Mouse (Mus musculus) limb, embryonic 15.5 days (tissue): ENCODE results near the gene Akna. TPM values are rescaled to one million over a fixed set of nuclear protein-coding genes. Genes with fewer than 3 reads are reported as not detected.
A peak's percentile ranks its signal among the peaks of the same experiment; 100 is the strongest.

ENCODE experiments used
- ATAC-seq: fragments of 200-750 bp; cut with Nextera tagmentation; 2 replicates; pipeline ENCODE4 v1.8.0; 2017; ENCODE audit warnings: low read depth, moderate TSS enrichment; ENCODE audit not compliant: insufficient number of reproducible peaks, low FRiP score, low TSS enrichment
- H3K27ac ChIP-seq: fragments of 300-500 bp; sonication (generic); 2 replicates; pipeline ENCODE4 v1.5.1; 2015; ENCODE audit warnings: moderate library complexity, mild to moderate bottlenecking, inconsistent platforms
- H3K27me3 ChIP-seq: fragments of 300-500 bp; sonication (generic); 2 replicates; pipeline ENCODE4 v1.6.1; 2015; ENCODE audit warnings: inconsistent platforms
- H3K36me3 ChIP-seq: fragments of 300-500 bp; sonication (generic); 2 replicates; pipeline ENCODE4 v1.6.1; 2015; ENCODE audit warnings: inconsistent platforms
- H3K4me1 ChIP-seq: fragments of 300-500 bp; sonication (generic); 2 replicates; pipeline ENCODE4 v1.6.1; 2015; ENCODE audit warnings: inconsistent platforms
- H3K4me2 ChIP-seq: fragments of 300-500 bp; sonication (generic); 2 replicates; pipeline ENCODE4 v1.6.1; 2015; ENCODE audit warnings: mild to moderate bottlenecking, inconsistent platforms
- H3K4me3 ChIP-seq: fragments of 300-500 bp; sonication (generic); 2 replicates; pipeline ENCODE4 v1.5.1; 2015; ENCODE audit warnings: mild to moderate bottlenecking, inconsistent platforms
- H3K9ac ChIP-seq: fragments of 300-500 bp; sonication (generic); 2 replicates; pipeline ENCODE4 v1.6.1; 2015; ENCODE audit warnings: inconsistent platforms
- H3K9me3 ChIP-seq: fragments of 300-500 bp; sonication (generic); 2 replicates; pipeline ENCODE4 v1.6.1; 2016; ENCODE audit warnings: inconsistent platforms
- whole genome bisulfite sequencing: fragments of 180-500 bp; shearing (Covaris S2); methylation state at CpG from one replicate; pipeline ENCODE4 v1.1.7; 2015; 5-methylcytosine and 5-hydroxymethylcytosine counted together
- polyA plus RNA-seq: library from polyadenylated mRNA; unstranded; fragments of >200 nt; fragmentation: Nextera tagmentation; extraction: Ambion mirVana; gene quantifications from 2 replicates; pipeline ENCODE4 v1.2.1, GENCODE M21; 2015

The Akna gene
- polyA plus RNA-seq, 1 experiment from 2014 or later, result 5.6 TPM

DNA sequence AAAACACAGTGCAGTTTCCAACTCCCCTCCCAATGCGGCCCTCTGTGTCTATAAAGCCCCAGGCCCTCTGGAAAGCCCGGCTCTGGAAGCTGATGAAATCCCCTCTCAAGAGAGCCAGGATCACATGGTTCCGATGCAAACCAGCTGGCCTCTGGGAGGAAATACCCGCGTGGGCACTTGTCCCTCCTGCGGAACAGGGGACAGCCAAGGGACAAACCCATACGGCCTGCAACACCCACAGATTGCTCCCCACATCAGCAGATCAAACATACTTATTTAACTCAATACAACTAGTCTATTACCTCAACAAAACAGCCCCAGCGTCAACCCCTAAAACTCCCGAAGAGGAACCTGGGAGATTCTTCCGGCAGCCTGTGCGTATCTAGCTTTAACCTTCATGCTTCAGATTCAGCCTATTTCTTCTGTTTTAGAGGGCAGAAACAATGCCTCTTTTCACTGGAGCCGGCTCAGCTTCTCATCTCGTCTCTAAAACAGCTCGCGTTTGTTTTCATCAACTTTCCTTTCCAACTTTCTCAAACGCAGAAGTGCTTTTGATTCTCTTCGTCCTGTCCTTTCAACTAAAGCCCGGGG is 6.3 kb upstream of the Akna start:
- Histone ChIP-seq H3K36me3 (no peaks in the 10 kb centered on the region), H3K27me3 (no peaks in the 10 kb centered on the region), H3K4me1 (peaks cover 44% of the 10 kb centered on the region), H3K4me2 (peak overlapping the region; percentile 99), H3K9me3 (no peaks in the 10 kb centered on the region), H3K9ac (peak overlapping the region; percentile 4; the same call in 1 of the 2 replicates), H3K27ac (no peak overlapping the region), H3K4me3 (peak overlapping the region; percentile 49)
- WGBS, result 1% methylated on average over 18 of the region's 18 CpGs
- ATAC-seq, result no peak

DNA sequence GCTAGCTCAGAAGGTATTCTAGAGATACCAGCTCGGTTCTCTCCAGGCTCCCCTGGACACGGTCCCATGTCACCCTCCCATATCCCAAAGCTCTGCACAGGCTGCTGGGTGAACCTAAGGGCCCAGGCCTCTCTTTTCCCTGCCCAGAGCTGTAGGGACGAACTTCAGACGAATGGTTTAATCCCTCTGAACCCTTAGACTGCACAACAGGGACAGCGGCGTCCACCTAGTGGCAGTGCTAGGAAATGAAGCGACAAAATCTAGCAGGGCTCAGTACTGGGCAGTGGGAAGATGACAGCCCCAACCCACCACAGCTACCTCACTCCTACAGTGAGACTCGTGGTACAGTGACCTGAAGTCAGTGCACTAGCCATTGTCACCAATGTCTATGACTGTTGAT is 5.5 kb upstream of the Akna start:
- Histone ChIP-seq H3K4me2 (peak overlapping the region; percentile 99), H3K36me3 (no peaks in the 10 kb centered on the region), H3K27ac (peak overlapping the region; percentile 23; the same call in 1 of the 2 replicates), H3K9me3 (no peaks in the 10 kb centered on the region), H3K4me1 (peaks cover 51% of the 10 kb centered on the region), H3K9ac (no peak overlapping the region), H3K4me3 (peak overlapping the region; percentile 49; the same call in 1 of the 2 replicates), H3K27me3 (no peaks in the 10 kb centered on the region)
- 0 out of 2 replicates have a peak, but pooled peaks have one; percentile 36 for ATAC-seq
- 10% methylated on average over 8 of the region's 8 CpGs for WGBS

DNA sequence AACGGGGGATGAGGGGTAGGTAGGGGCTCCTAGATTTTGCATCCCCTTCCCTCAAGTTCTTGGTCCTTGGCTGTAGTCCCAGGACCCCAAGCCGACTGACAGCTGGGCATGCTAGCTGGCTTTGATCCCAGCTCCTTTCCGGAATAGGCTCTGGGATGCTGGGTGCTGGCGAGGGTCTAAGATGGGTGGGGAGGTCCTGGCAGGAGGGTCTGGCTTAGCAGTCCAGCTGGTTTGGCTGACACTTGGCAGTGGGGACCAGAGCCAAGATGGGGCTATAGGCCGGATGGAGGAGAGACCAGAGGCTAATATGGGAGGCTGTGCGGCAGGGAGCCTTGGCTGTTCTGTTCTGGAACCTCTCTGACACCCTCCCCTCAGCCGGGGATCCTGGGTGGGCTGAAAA is 5.1 kb upstream of the Akna start:
- ATAC-seq, result no peak
- peaks cover 55% of the 10 kb centered on the region for H3K4me1 ChIP-seq
- H3K9me3 ChIP-seq, result no peaks in the 10 kb centered on the region
- H3K9ac ChIP-seq, result no peak overlapping the region
- H3K27me3 ChIP-seq, result no peaks in the 10 kb centered on the region
- 40% methylated on average over 7 of the region's 7 CpGs for WGBS
- H3K27ac ChIP-seq, result peak overlapping the region; percentile 23; the same call in 1 of the 2 replicates
- H3K36me3 ChIP-seq, result no peaks in the 10 kb centered on the region
- H3K4me3 ChIP-seq, result no peak overlapping the region
- peak overlapping the region; percentile 99 for H3K4me2 ChIP-seq

- no peak for ATAC-seq
- Histone ChIP-seq H3K27me3 (no peaks in the 10 kb centered on the region), H3K4me3 (no peak overlapping the region), H3K36me3 (no peaks in the 10 kb centered on the region), H3K4me1 (peaks cover 77% of the 10 kb centered on the region), H3K4me2 (no peak overlapping the region), H3K9me3 (no peaks in the 10 kb centered on the region), H3K9ac (0 out of 2 replicates have a peak overlapping the region, but pooled peaks have one; percentile 1), H3K27ac (no peak overlapping the region)
- WGBS, result 53% methylated on average over 4 of the region's 4 CpGs
Observed at GRCm38 (mm10) chr4:63405683-63406082, 2.5 kb upstream of the Akna start.

DNA sequence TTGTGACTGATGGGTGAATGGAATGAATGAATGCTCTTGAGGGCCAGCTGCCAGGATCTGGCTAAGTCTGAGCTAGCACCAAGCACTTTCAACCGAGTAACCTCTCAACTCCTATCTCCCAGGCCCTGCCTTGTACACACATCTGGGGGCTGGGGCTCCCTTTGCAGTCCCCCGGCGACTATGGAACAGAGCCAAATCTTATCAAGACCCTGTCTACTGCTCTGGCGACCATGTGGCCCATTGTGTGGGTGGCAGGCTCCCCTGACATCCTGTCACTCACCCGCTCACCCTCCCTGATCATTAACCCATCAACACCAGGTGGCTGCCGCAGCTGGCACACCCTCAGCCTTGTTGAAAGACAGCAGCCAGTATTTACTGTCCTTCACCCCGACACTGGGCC is 1.9 kb upstream of the Akna start:
- no peaks in the 10 kb centered on the region for H3K27me3 ChIP-seq
- H3K36me3 ChIP-seq, result no peaks in the 10 kb centered on the region
- no peak overlapping the region for H3K4me3 ChIP-seq
- H3K27ac ChIP-seq, result 0 out of 2 replicates have a peak overlapping the region, but pooled peaks have one; percentile 88
- no peak for ATAC-seq
- no peak overlapping the region for H3K4me2 ChIP-seq
- 23% methylated on average over 7 of the region's 7 CpGs for WGBS
- H3K9ac ChIP-seq, result no peak overlapping the region
- peaks cover 76% of the 10 kb centered on the region for H3K4me1 ChIP-seq
- no peaks in the 10 kb centered on the region for H3K9me3 ChIP-seq

- Histone ChIP-seq H3K9ac (no peak overlapping the region), H3K27me3 (no peaks in the 10 kb centered on the region), H3K4me2 (no peak overlapping the region), H3K4me1 (peaks cover 77% of the 10 kb centered on the region), H3K9me3 (no peaks in the 10 kb centered on the region), H3K4me3 (no peak overlapping the region), H3K27ac (peak overlapping the region; percentile 88), H3K36me3 (no peaks in the 10 kb centered on the region)
- WGBS, result 63% methylated on average over 7 of the region's 7 CpGs
- no peak for ATAC-seq
Observed at GRCm38 (mm10) chr4:63404205-63404604, 1.1 kb upstream of the Akna start.

DNA sequence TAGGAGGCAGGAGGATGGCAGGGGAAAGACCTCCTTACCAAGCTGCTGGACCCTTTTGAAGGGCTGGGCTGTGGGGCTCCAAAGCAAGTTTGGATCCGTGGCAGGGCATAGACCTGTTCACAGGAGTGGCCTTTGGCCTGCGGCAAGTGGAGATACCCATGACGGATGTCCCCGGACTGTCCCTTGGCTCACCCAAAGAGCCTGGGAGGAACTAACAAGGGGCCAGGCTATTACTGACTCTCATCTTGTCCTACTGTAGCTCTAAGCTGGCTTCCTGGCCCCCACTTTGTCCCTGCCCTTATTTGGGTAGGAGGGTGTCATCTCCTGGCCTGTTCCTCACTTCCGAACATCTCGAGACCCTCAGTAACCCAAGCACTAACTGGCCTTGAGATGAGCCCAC is 596 bp downstream of the Akna start:
- ATAC-seq, result no peak
- Histone ChIP-seq H3K4me1 (peaks cover 73% of the 10 kb centered on the region), H3K27me3 (no peaks in the 10 kb centered on the region)

GRCm38 (mm10) chr4:63402056-63402455 is 1.1 kb downstream of the Akna start:
- H3K4me2 ChIP-seq, result peak overlapping the region; percentile 48
- peaks cover 73% of the 10 kb centered on the region for H3K4me1 ChIP-seq
- no peaks in the 10 kb centered on the region for H3K27me3 ChIP-seq
- WGBS, result 83% methylated on average over 10 of the region's 10 CpGs
- peak overlapping the region; percentile 88 for H3K27ac ChIP-seq
- no peaks in the 10 kb centered on the region for H3K9me3 ChIP-seq
- no peak overlapping the region for H3K4me3 ChIP-seq
- no peak for ATAC-seq
- no peaks in the 10 kb centered on the region for H3K36me3 ChIP-seq
- no peak overlapping the region for H3K9ac ChIP-seq

More for the DNA sequence above, 596 bp downstream of the Akna start:
- Histone ChIP-seq H3K4me3 (peak overlapping the region; percentile 31), H3K9ac (peak overlapping the region; percentile 39; the same call in 1 of the 2 replicates), H3K27ac (peak overlapping the region; percentile 88), H3K9me3 (no peaks in the 10 kb centered on the region), H3K36me3 (no peaks in the 10 kb centered on the region), H3K4me2 (peak overlapping the region; percentile 48)
- WGBS, result 43% methylated on average over 6 of the region's 6 CpGs

DNA sequence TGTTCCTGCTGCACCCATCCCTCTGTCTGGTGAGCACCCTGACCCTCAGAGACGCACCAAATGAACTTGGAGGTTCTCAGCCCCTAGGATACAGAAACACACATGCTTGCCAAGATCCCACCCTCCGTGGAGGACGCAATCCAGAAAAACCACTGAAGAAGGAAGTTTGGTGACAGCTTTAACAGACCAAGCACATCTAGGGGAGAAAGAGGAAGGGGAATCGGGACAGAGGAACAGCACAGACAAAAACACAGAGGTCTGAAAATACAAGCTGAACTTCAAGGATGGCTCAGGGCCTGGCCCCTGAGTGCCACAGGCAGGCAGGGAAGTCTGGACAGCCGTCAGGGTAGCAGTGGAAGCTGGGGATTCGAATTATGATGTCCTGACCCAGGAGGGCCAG is 1.5 kb downstream of the Akna start:
- WGBS, result 65% methylated on average over 6 of the region's 6 CpGs
- Histone ChIP-seq H3K27ac (peak overlapping the region; percentile 88; the same call in 1 of the 2 replicates), H3K4me2 (no peak overlapping the region), H3K9ac (no peak overlapping the region), H3K4me3 (no peak overlapping the region), H3K27me3 (no peaks in the 10 kb centered on the region), H3K4me1 (peaks cover 73% of the 10 kb centered on the region), H3K36me3 (0 out of 2 replicates have a peak, but pooled peaks cover under 1% of the 10 kb centered on the region), H3K9me3 (no peaks in the 10 kb centered on the region)
- ATAC-seq, result no peak

- peak overlapping the region; percentile 63; the same call in 1 of the 2 replicates for H3K27ac ChIP-seq
- no peaks in the 10 kb centered on the region for H3K27me3 ChIP-seq
- H3K4me3 ChIP-seq, result no peak overlapping the region
- H3K9me3 ChIP-seq, result no peaks in the 10 kb centered on the region
- no peak for ATAC-seq
- H3K4me2 ChIP-seq, result no peak overlapping the region
- H3K36me3 ChIP-seq, result 0 out of 2 replicates have a peak, but pooled peaks cover 8% of the 10 kb centered on the region
- H3K9ac ChIP-seq, result no peak overlapping the region
- WGBS, result 85% methylated on average over 18 of the region's 18 CpGs
- peaks cover 70% of the 10 kb centered on the region for H3K4me1 ChIP-seq
Observed at GRCm38 (mm10) chr4:63400541-63401306, 2.4 kb downstream of the Akna start.

DNA sequence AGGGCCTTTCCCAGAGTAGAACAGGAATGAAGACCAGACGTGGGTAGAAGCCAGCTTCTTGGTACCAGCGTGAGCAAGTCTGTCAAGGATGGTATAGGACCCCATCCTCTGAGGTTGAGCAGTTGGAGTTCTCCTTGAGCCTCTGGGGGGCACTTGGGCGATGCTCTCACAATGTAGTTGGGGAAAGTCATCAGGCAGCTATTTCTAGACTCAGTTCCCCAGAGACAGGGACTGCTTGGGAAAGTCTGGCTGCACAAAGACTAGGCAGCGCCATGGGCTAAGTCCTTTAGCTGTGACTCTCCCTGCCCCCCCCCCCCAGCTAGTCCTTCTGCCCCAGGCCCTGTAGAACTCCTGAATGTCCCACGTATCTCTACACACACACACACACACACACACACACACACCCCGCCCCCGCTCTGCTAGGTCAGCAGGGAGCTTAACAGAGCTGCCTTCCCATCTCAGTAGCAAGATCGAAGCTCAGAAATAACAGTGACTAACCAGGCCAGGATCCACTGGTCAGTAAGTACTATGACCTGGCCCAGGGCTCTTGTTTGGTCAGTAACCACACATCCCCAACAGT is 3.4 kb downstream of the Akna start:
- no peak for ATAC-seq
- Histone ChIP-seq H3K27me3 (no peaks in the 10 kb centered on the region), H3K36me3 (peaks cover 16% of the 10 kb centered on the region), H3K4me1 (peaks cover 63% of the 10 kb centered on the region), H3K4me3 (no peak overlapping the region), H3K27ac (peak overlapping the region; percentile 63), H3K9me3 (no peaks in the 10 kb centered on the region), H3K9ac (no peak overlapping the region), H3K4me2 (no peak overlapping the region)
- 53% methylated on average over 8 of the region's 8 CpGs for WGBS
